Mouse (Mus musculus): ENCODE measurements around the gene Wnt7b. TPM values are rescaled to one million over a fixed set of nuclear protein-coding genes. Genes with fewer than 3 reads are reported as not detected.

The Wnt7b gene
- polyA plus RNA-seq, 1 experiment from 2014 or later = 0.38 TPM

- 3% methylated on average over 54 of the region's 54 CpGs for WGBS (ENCODE audit: insufficient replicate concordance)
- Histone ChIP-seq H3K9me3 (replicated peaks) (no peaks in the 10 kb centered on the region), H3K4me3 (no peak overlapping the region), H3K27me3 (replicated peaks) (peaks cover 100% of the 10 kb centered on the region), H3K9ac (no peak overlapping the region), H3K36me3 (no peaks in the 10 kb centered on the region), H3K4me2 (peak overlapping the region; percentile 15; the same call in 1 of the 2 replicates), H3K4me1 (peaks cover 9% of the 10 kb centered on the region; the same call in 1 of the 2 replicates), H3K27ac (no peak overlapping the region)
- ATAC-seq = no peak
Observed at GRCm38 (mm10) chr15:85577583-85578460, 4.5 kb downstream of the Wnt7b start.

GRCm38 (mm10) chr15:85576511-85577440, 5.5 kb downstream of the Wnt7b start:
- Histone ChIP-seq H3K27me3 (replicated peaks) (peaks cover 99% of the 10 kb centered on the region), H3K4me2 (peak overlapping the region; percentile 25; the same call in 1 of the 2 replicates), H3K36me3 (no peaks in the 10 kb centered on the region), H3K9ac (no peak overlapping the region), H3K9me3 (replicated peaks) (no peaks in the 10 kb centered on the region), H3K4me1 (peaks cover 9% of the 10 kb centered on the region; the same call in 1 of the 2 replicates), H3K4me3 (no peak overlapping the region), H3K27ac (no peak overlapping the region)
- 3% methylated on average over 59 of the region's 61 CpGs for WGBS (ENCODE audit: insufficient replicate concordance)
- no peak for ATAC-seq

GRCm38 (mm10) chr15:85576110-85576509, 6.2 kb downstream of the Wnt7b start:
- ATAC-seq = no peak
- Histone ChIP-seq H3K27ac (no peak overlapping the region), H3K36me3 (no peaks in the 10 kb centered on the region), H3K27me3 (replicated peaks) (peaks cover 95% of the 10 kb centered on the region), H3K4me2 (no peak overlapping the region), H3K4me1 (peaks cover 3% of the 10 kb centered on the region; the same call in 1 of the 2 replicates), H3K4me3 (no peak overlapping the region), H3K9ac (no peak overlapping the region), H3K9me3 (replicated peaks) (no peaks in the 10 kb centered on the region)
- 2% methylated on average over 20 of the region's 20 CpGs for WGBS (ENCODE audit: insufficient replicate concordance)

GRCm38 (mm10) chr15:85574558-85574957, 7.7 kb downstream of the Wnt7b start:
- Histone ChIP-seq H3K9ac (no peak overlapping the region), H3K4me3 (no peak overlapping the region), H3K27me3 (replicated peaks) (peaks cover 92% of the 10 kb centered on the region), H3K9me3 (replicated peaks) (no peaks in the 10 kb centered on the region), H3K36me3 (no peaks in the 10 kb centered on the region), H3K27ac (no peak overlapping the region), H3K4me2 (no peak overlapping the region), H3K4me1 (no peaks in the 10 kb centered on the region)
- 54% methylated on average over 8 of the region's 8 CpGs for WGBS (ENCODE audit: insufficient replicate concordance)
- ATAC-seq = no peak

- H3K36me3 ChIP-seq = no peaks in the 10 kb centered on the region
- no peak overlapping the region for H3K4me2 ChIP-seq
- H3K4me1 ChIP-seq = no peaks in the 10 kb centered on the region
- peaks cover 88% of the 10 kb centered on the region for H3K27me3 ChIP-seq (replicated peaks)
- no peak overlapping the region for H3K9ac ChIP-seq
- ATAC-seq = no peak
- H3K4me3 ChIP-seq = no peak overlapping the region
- H3K27ac ChIP-seq = no peak overlapping the region
- 49% methylated on average over 5 of the region's 5 CpGs for WGBS (ENCODE audit: insufficient replicate concordance)
- H3K9me3 ChIP-seq (replicated peaks) = no peaks in the 10 kb centered on the region
Observed at GRCm38 (mm10) chr15:85574086-85574485, 8.2 kb downstream of the Wnt7b start.

GRCm38 (mm10) chr15:85572619-85573254, 9.5 kb downstream of the Wnt7b start:
- H3K9me3 ChIP-seq (replicated peaks) = no peaks in the 10 kb centered on the region
- peaks cover 77% of the 10 kb centered on the region for H3K27me3 ChIP-seq (replicated peaks)
- H3K4me1 ChIP-seq = no peaks in the 10 kb centered on the region
- H3K4me2 ChIP-seq = no peak overlapping the region
- 61% methylated on average over 8 of the region's 8 CpGs for WGBS (ENCODE audit: insufficient replicate concordance)
- no peak for ATAC-seq
- H3K4me3 ChIP-seq = no peak overlapping the region
- no peaks in the 10 kb centered on the region for H3K36me3 ChIP-seq
- no peak overlapping the region for H3K9ac ChIP-seq
- H3K27ac ChIP-seq = no peak overlapping the region

GRCm38 (mm10) chr15:85569995-85570734, 12.1 kb downstream of the Wnt7b start:
- WGBS (ENCODE audit: insufficient replicate concordance) = 35% methylated on average over 8 of the region's 8 CpGs

GRCm38 (mm10) chr15:85569167-85569797, 13.0 kb downstream of the Wnt7b start:
- Histone ChIP-seq H3K4me2 (no peak overlapping the region), H3K27ac (no peak overlapping the region), H3K36me3 (no peaks in the 10 kb centered on the region), H3K4me1 (no peaks in the 10 kb centered on the region), H3K27me3 (replicated peaks) (peaks cover 49% of the 10 kb centered on the region), H3K9me3 (replicated peaks) (no peaks in the 10 kb centered on the region), H3K4me3 (no peak overlapping the region), H3K9ac (no peak overlapping the region)
- WGBS (ENCODE audit: insufficient replicate concordance) = 46% methylated on average over 2 of the region's 2 CpGs
- ATAC-seq = no peak

More at GRCm38 (mm10) chr15:85569995-85570734, 12.1 kb downstream of the Wnt7b start:
- no peak for ATAC-seq
- no peak overlapping the region for H3K9ac ChIP-seq
- H3K4me2 ChIP-seq = no peak overlapping the region
- peaks cover 58% of the 10 kb centered on the region for H3K27me3 ChIP-seq (replicated peaks)
- H3K9me3 ChIP-seq (replicated peaks) = no peaks in the 10 kb centered on the region
- H3K36me3 ChIP-seq = no peaks in the 10 kb centered on the region
- no peak overlapping the region for H3K27ac ChIP-seq
- H3K4me3 ChIP-seq = no peak overlapping the region
- H3K4me1 ChIP-seq = no peaks in the 10 kb centered on the region

- Histone ChIP-seq H3K4me3 (no peak overlapping the region), H3K4me2 (no peak overlapping the region), H3K4me1 (no peaks in the 10 kb centered on the region), H3K9me3 (replicated peaks) (no peaks in the 10 kb centered on the region), H3K9ac (no peak overlapping the region), H3K27ac (no peak overlapping the region), H3K27me3 (replicated peaks) (peaks cover 40% of the 10 kb centered on the region), H3K36me3 (no peaks in the 10 kb centered on the region)
- no peak for ATAC-seq
- 65% methylated on average over 3 of the region's 3 CpGs for WGBS (ENCODE audit: insufficient replicate concordance)
Observed at GRCm38 (mm10) chr15:85568402-85568801, 13.9 kb downstream of the Wnt7b start.

GRCm38 (mm10) chr15:85564966-85565365, 17.3 kb downstream of the Wnt7b start:
- no peak overlapping the region for H3K9ac ChIP-seq
- 79% methylated on average over 5 of the region's 5 CpGs for WGBS (ENCODE audit: insufficient replicate concordance)
- no peak overlapping the region for H3K4me3 ChIP-seq
- H3K27ac ChIP-seq = no peak overlapping the region
- H3K4me1 ChIP-seq = no peaks in the 10 kb centered on the region
- H3K36me3 ChIP-seq = no peaks in the 10 kb centered on the region
- ATAC-seq = no peak
- no peak overlapping the region for H3K4me2 ChIP-seq
- H3K27me3 ChIP-seq (replicated peaks) = peaks cover 11% of the 10 kb centered on the region
- H3K9me3 ChIP-seq (replicated peaks) = no peaks in the 10 kb centered on the region
